Mouse (Mus musculus) liver, adult 2 months (tissue): ENCODE measurements around the gene Zfp52. TPM values are rescaled to one million over a fixed set of nuclear protein-coding genes. Genes with fewer than 3 reads are reported as not detected.

ENCODE experiments used
- DNase-seq: peaks from one replicate; pipeline ENCODE4 v3.0.0-alpha.2; 2011; ENCODE audit warnings: low read depth, low spot score; ENCODE audit errors: extremely low read depth
- H3K27ac ChIP-seq: fragments of 200-500 bp; replicated peaks from 2 replicates; pipeline ENCODE4 v1.5.1; 2012; ENCODE audit warnings: low read depth, mild to moderate bottlenecking, control low read depth, inconsistent platforms, low read length; ENCODE audit not compliant: insufficient read depth
- H3K27me3 ChIP-seq: fragments of 200-500 bp; 2 replicates; pipeline ENCODE4 v1.6.1; 2012; ENCODE audit warnings: mild to moderate bottlenecking, moderate library complexity, low read length, inconsistent platforms; ENCODE audit not compliant: control insufficient read depth, insufficient read depth
- H3K36me3 ChIP-seq: fragments of 200-500 bp; 2 replicates; pipeline ENCODE4 v1.6.1; 2012; ENCODE audit warnings: low read length, inconsistent platforms; ENCODE audit not compliant: control insufficient read depth, insufficient read depth
- H3K4me1 ChIP-seq: fragments of 200-500 bp; 2 replicates; pipeline ENCODE4 v1.6.1; 2011; ENCODE audit warnings: low read length; ENCODE audit not compliant: control insufficient read depth, insufficient read depth
- H3K4me3 ChIP-seq: fragments of 200-500 bp; 2 replicates; pipeline ENCODE4 v1.5.1; 2011; ENCODE audit warnings: low read depth, mild to moderate bottlenecking, control low read depth, low read length, moderate library complexity; ENCODE audit not compliant: insufficient read depth
- H3K79me2 ChIP-seq: fragments of 200-500 bp; 2 replicates; pipeline ENCODE4 v1.6.1; 2012; ENCODE audit warnings: inconsistent platforms, mild to moderate bottlenecking, low read length, moderate library complexity; ENCODE audit not compliant: control insufficient read depth, insufficient read depth
- H3K9ac ChIP-seq: fragments of 200-500 bp; 2 replicates; pipeline ENCODE4 v1.6.1; 2012; ENCODE audit warnings: low read depth, mild to moderate bottlenecking, control low read depth, inconsistent platforms, low read length
- CTCF ChIP-seq: fragments of 200-500 bp; IDR thresholded peaks from 2 replicates; pipeline ENCODE4 v1.5.1; 2011; ENCODE audit warnings: low read depth, low read length, control low read depth
- POLR2A ChIP-seq: fragments of 200-500 bp; IDR thresholded peaks from 2 replicates; pipeline ENCODE4 v1.6.1; 2011; ENCODE audit warnings: low read length, control low read depth; ENCODE audit not compliant: insufficient read depth; ENCODE audit errors: extremely low read depth
- WGBS: fragments of 180-500 bp; shearing (Covaris S2); methylation state at CpG from one replicate; pipeline ENCODE4 v1.1.7; 2018; 5-methylcytosine and 5-hydroxymethylcytosine counted together
- polyA plus RNA-seq: library from polyadenylated mRNA; depleted of rRNA; stranded (reverse); fragments of >200 nt; gene quantifications from 2 replicates; pipeline ENCODE4 v1.2.3, GENCODE M21; 2012; rRNA removed
- total RNA-seq: library from RNA; depleted of rRNA; stranded (reverse); fragments of >200 nt; gene quantifications from 2 replicates; pipeline ENCODE4 v1.2.3, GENCODE M21; 2014; rRNA removed

Zfp52 gene
- total RNA-seq (0.94 and 1.3 TPM in 2 replicates), polyA plus RNA-seq (not detected in 2 replicates)

- Histone ChIP-seq H3K79me2 (no peaks in the 10 kb centered on the region), H3K4me3 (peak within 1 kb of the TSS; percentile 68), H3K4me1 (peaks cover 12% of the 10 kb centered on the region), H3K27ac (peak within 1 kb of the TSS; percentile 15), H3K27me3 (no peaks in the 10 kb centered on the region), H3K36me3 (no peaks in the 10 kb centered on the region), H3K9ac (peak within 1 kb of the TSS; percentile 20)
- TF ChIP-seq POLR2A (no peak), CTCF (no peak)
- 5% methylated on average over 21 of the region's 21 CpGs for WGBS
- DNase-seq = peak; percentile 18
These were observed at the start of gene Zfp52 for GRCm38 (mm10) chr17:21535096-21536001. Gene Zfp52 (plus strand): TSS chr17:21535539.

- Histone ChIP-seq H3K4me1 (peaks cover 2% of the 10 kb centered on the region), H3K4me3 (peak within 1 kb of the TSS; percentile 91), H3K36me3 (no peaks in the 10 kb centered on the region), H3K9ac (peak within 1 kb of the TSS; percentile 73), H3K27me3 (no peaks in the 10 kb centered on the region), H3K27ac (peak within 1 kb of the TSS; percentile 33; the same call in 1 of the 2 replicates), H3K79me2 (peaks cover 4% of the 10 kb centered on the region; the same call in 1 of the 2 replicates)
- peak; percentile 95 for DNase-seq
- WGBS = under 1% methylated on average over 34 of the region's 34 CpGs
- TF ChIP-seq POLR2A = peak; percentile 39
- no peak for TF ChIP-seq CTCF
These were observed 46.4 kb upstream of the Zfp52 start, which contains the start of gene Zfp53 for GRCm38 (mm10) chr17:21488760-21489499. Gene Zfp53 (plus strand): TSS chr17:21488998.

- Histone ChIP-seq H3K79me2 (peaks cover 4% of the 10 kb centered on the region; the same call in 1 of the 2 replicates), H3K27ac (no peak overlapping the region), H3K4me1 (peaks cover 2% of the 10 kb centered on the region), H3K36me3 (no peaks in the 10 kb centered on the region), H3K4me3 (peak overlapping the region; percentile 91; the same call in 1 of the 2 replicates), H3K27me3 (no peaks in the 10 kb centered on the region), H3K9ac (no peak overlapping the region)
- TF ChIP-seq POLR2A (no peak), CTCF (no peak)
- 7% methylated on average over 8 of the region's 8 CpGs for whole genome bisulfite sequencing
- no peak for DNase-seq
These were observed 45.8 kb upstream of the Zfp52 start for GRCm38 (mm10) chr17:21489500-21490001.

GRCm38 (mm10) chr17:21501365-21501764, 34.0 kb upstream of the Zfp52 start:
- H3K36me3 ChIP-seq = peaks cover 12% of the 10 kb centered on the region
- H3K4me1 ChIP-seq = no peaks in the 10 kb centered on the region
- H3K9ac ChIP-seq = no peak overlapping the region
- no peaks in the 10 kb centered on the region for H3K27me3 ChIP-seq
- DNase-seq = no peak
- no peak overlapping the region for H3K27ac ChIP-seq
- no peaks in the 10 kb centered on the region; the same call in 1 of the 2 replicates for H3K79me2 ChIP-seq
- TF ChIP-seq CTCF = no peak
- no peak for TF ChIP-seq POLR2A
- WGBS = 78% methylated on average over 1 of the region's 1 CpGs
- no peak overlapping the region for H3K4me3 ChIP-seq

GRCm38 (mm10) chr17:21504524-21504923, 30.8 kb upstream of the Zfp52 start:
- no peaks in the 10 kb centered on the region for H3K4me1 ChIP-seq
- peak; percentile 20; the same call in 1 of the 2 replicates for TF ChIP-seq CTCF
- no peak for TF ChIP-seq POLR2A
- no peak for DNase-seq
- no peaks in the 10 kb centered on the region for H3K27me3 ChIP-seq
- H3K4me3 ChIP-seq = no peak overlapping the region
- peaks cover 25% of the 10 kb centered on the region for H3K36me3 ChIP-seq
- no peak overlapping the region for H3K27ac ChIP-seq
- H3K9ac ChIP-seq = no peak overlapping the region
- 100% methylated on average over 1 of the region's 1 CpGs for WGBS
- no peaks in the 10 kb centered on the region; the same call in 1 of the 2 replicates for H3K79me2 ChIP-seq
